Mouse (Mus musculus) testis, postnatal 10 days (tissue): ENCODE measurements around the gene Ube2i.

Experiments used
- DNase-seq: peaks from one replicate; pipeline ENCODE4 v3.0.0; 2021; ENCODE audit warnings: low spot score

The Ube2i gene

GRCm38 (mm10) chr17:25218967-25219366, 55.5 kb downstream of the Ube2i start:
- no peak for DNase-seq

DNA sequence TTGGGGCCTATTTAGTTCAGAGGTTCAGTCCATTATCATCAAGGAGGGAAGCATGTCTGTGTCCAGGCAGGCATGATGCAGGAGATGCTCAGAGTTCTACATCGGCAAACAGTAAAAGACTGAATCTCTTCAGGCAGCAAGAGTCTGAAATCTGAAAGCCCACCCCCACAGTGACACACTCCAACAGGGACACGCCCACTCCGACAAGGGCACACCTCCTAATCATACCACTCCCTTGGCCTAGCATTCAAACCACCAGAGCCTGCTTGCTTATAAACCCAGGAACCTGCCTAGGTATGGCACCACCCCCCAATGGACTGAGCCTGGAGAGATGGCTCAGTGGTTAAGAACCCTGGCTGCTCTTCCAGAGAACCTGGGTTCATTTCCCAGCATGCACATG, 59.0 kb downstream of the Ube2i start:
- DNase-seq, result no peak
